Mouse (Mus musculus): Measurements from ENCODE around the gene Stk24.

The Stk24 gene

GRCm38 (mm10) chr14:121379116-121379826 is 540 bp downstream of the Stk24 start:
- DNase-seq (ENCODE audit: low read depth), result no peak

- DNase-seq (ENCODE audit: low read depth), result no peak
Measured at GRCm38 (mm10) chr14:121378243-121379115, 1.3 kb downstream of the Stk24 start.

- DNase-seq (ENCODE audit: low read depth), result no peak
Measured at GRCm38 (mm10) chr14:121376566-121376965, 3.2 kb downstream of the Stk24 start.

- DNase-seq (ENCODE audit: low read depth), result no peak
Measured at GRCm38 (mm10) chr14:121373901-121374300, 5.9 kb downstream of the Stk24 start.

GRCm38 (mm10) chr14:121373020-121373419 is 6.8 kb downstream of the Stk24 start:
- no peak for DNase-seq (ENCODE audit: low read depth)

GRCm38 (mm10) chr14:121371911-121372820 is 7.6 kb downstream of the Stk24 start:
- no peak for DNase-seq (ENCODE audit: low read depth)

- no peak for DNase-seq (ENCODE audit: low read depth)
Measured at GRCm38 (mm10) chr14:121369385-121369784, 10.4 kb downstream of the Stk24 start.

- DNase-seq (ENCODE audit: low read depth), result no peak
Measured at GRCm38 (mm10) chr14:121368108-121368705, 11.6 kb downstream of the Stk24 start.

GRCm38 (mm10) chr14:121365991-121366728 is 13.7 kb downstream of the Stk24 start:
- DNase-seq (ENCODE audit: low read depth), result no peak

GRCm38 (mm10) chr14:121365390-121365789 is 14.4 kb downstream of the Stk24 start:
- no peak for DNase-seq (ENCODE audit: low read depth)

GRCm38 (mm10) chr14:121364282-121364681 is 15.5 kb downstream of the Stk24 start:
- DNase-seq (ENCODE audit: low read depth), result no peak

- no peak for DNase-seq (ENCODE audit: low read depth)
Measured at GRCm38 (mm10) chr14:121361319-121362114, 18.3 kb downstream of the Stk24 start.

GRCm38 (mm10) chr14:121359850-121360249 is 20.0 kb downstream of the Stk24 start:
- no peak for DNase-seq (ENCODE audit: low read depth)

GRCm38 (mm10) chr14:121359015-121359414 is 20.8 kb downstream of the Stk24 start:
- DNase-seq (ENCODE audit: low read depth), result no peak

GRCm38 (mm10) chr14:121358327-121358726 is 21.5 kb downstream of the Stk24 start:
- no peak for DNase-seq (ENCODE audit: low read depth)

- no peak for DNase-seq (ENCODE audit: low read depth)
Measured at GRCm38 (mm10) chr14:121356336-121356862, 23.4 kb downstream of the Stk24 start.

- DNase-seq (ENCODE audit: low read depth), result no peak
Measured at GRCm38 (mm10) chr14:121355732-121356131, 24.1 kb downstream of the Stk24 start.

- DNase-seq (ENCODE audit: low read depth), result no peak
Measured at GRCm38 (mm10) chr14:121353648-121354377, 26.0 kb downstream of the Stk24 start.

GRCm38 (mm10) chr14:121352744-121353143 is 27.1 kb downstream of the Stk24 start:
- no peak for DNase-seq (ENCODE audit: low read depth)
